Mouse (Mus musculus) liver, embryonic 12.5 days (tissue): ENCODE results near the gene Apol6. TPM values are rescaled to one million over a fixed set of nuclear protein-coding genes. Genes with fewer than 3 reads are reported as not detected.

Experiments
- ATAC-seq: fragments of 200-750 bp; cut with Nextera tagmentation; 2 replicates; pipeline ENCODE4 v1.8.0; 2017; ENCODE audit warnings: moderate number of reproducible peaks, mild to moderate bottlenecking, moderate library complexity
- H3K27ac ChIP-seq: fragments of 300-500 bp; sonication (generic); 2 replicates; pipeline ENCODE4 v1.5.1; 2016; ENCODE audit warnings: mild to moderate bottlenecking
- H3K27me3 ChIP-seq: fragments of 300-500 bp; sonication (generic); replicated peaks from 2 replicates; pipeline ENCODE4 v1.6.1; 2016; ENCODE audit warnings: mild to moderate bottlenecking, moderate library complexity
- H3K36me3 ChIP-seq: fragments of 300-500 bp; sonication (generic); 2 replicates; pipeline ENCODE4 v1.6.1; 2016; ENCODE audit warnings: mild to moderate bottlenecking, moderate library complexity
- H3K4me1 ChIP-seq: fragments of 300-500 bp; sonication (generic); 2 replicates; pipeline ENCODE4 v1.6.1; 2016
- H3K4me2 ChIP-seq: fragments of 300-500 bp; sonication (generic); 2 replicates; pipeline ENCODE4 v1.6.1; 2016; ENCODE audit warnings: mild to moderate bottlenecking, moderate library complexity
- H3K4me3 ChIP-seq: fragments of 300-500 bp; sonication (generic); 2 replicates; pipeline ENCODE4 v1.5.1; 2016; ENCODE audit warnings: mild to moderate bottlenecking, moderate library complexity
- H3K9ac ChIP-seq: fragments of 300-500 bp; sonication (generic); 2 replicates; pipeline ENCODE4 v1.6.1; 2016; ENCODE audit warnings: mild to moderate bottlenecking, moderate library complexity
- H3K9me3 ChIP-seq: fragments of 300-500 bp; sonication (generic); replicated peaks from 2 replicates; pipeline ENCODE4 v1.6.1; 2016; ENCODE audit warnings: mild to moderate bottlenecking, moderate library complexity
- WGBS: fragments of 180-500 bp; shearing (Covaris S2); methylation state at CpG from one replicate; pipeline ENCODE4 v1.1.7; 2016; ENCODE audit not compliant: insufficient replicate concordance; 5-methylcytosine and 5-hydroxymethylcytosine counted together
- polyA plus RNA-seq: library from polyadenylated mRNA; unstranded; fragments of >200 nt; fragmentation: Nextera tagmentation; extraction: Ambion mirVana; gene quantifications from 2 replicates; pipeline ENCODE4 v1.2.1, GENCODE M21; 2016

Apol6 gene
- polyA plus RNA-seq, 1 experiment from 2014 or later = 0.25 TPM

DNA sequence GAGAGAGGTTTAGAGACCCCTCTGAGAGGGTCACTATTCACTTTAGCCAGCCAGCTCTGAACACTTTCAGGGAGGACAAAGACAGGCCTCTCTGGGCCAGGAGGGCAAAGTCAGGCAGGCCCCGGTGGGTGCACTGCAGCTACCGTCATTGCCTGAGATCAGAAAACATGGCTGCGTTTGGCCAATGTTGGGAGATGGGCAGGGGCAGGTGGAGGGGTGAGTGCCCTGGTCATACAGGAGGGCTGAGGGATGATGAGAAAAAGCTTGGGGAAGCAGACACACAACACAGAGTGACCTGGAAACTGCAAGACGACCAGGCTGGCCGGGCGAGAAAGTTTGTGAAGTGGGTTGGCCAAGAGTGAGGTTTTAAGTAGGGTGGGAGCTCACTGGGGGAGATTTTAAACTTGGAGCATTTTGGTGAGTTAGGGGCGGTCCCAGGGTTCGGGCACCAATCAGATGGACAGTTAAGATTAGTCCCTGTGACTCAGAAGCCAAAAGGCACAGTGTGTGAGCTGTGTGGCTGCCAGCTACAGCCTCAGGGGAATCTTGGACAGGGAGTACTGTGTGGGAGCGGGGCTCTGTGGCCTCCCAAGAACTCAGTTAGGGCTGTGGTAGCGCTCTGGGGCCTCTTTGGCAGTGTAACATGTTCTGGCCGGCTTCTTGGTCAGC is 8.1 kb upstream of the Apol6 start:
- no peak overlapping the region for H3K4me2 ChIP-seq
- peaks cover 24% of the 10 kb centered on the region; the same call in 1 of the 2 replicates for H3K27me3 ChIP-seq
- peak overlapping the region; percentile 74 for H3K27ac ChIP-seq
- H3K9me3 ChIP-seq = no peaks in the 10 kb centered on the region
- no peak for ATAC-seq
- no peak overlapping the region for H3K4me3 ChIP-seq
- H3K36me3 ChIP-seq = no peaks in the 10 kb centered on the region
- H3K4me1 ChIP-seq = peaks cover 11% of the 10 kb centered on the region
- WGBS = 58% methylated on average over 11 of the region's 11 CpGs
- H3K9ac ChIP-seq = no peak overlapping the region

DNA sequence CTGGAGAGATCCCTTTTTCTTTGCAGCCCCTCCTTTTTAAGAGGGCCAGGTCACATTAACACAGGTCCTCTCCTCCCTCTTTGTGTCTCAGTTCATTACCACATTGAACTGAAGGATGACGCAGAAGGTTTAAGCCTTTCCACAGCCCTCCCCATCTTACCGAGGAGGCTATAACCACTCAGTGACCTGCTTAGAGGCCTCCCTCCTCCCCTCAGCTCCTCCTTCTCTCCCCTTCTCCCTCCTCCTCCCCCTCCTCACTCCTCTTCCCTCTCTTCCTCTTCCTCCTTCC is 7.6 kb upstream of the Apol6 start:
- Histone ChIP-seq H3K4me2 (no peak overlapping the region), H3K9me3 (no peaks in the 10 kb centered on the region), H3K4me1 (peaks cover 11% of the 10 kb centered on the region), H3K36me3 (no peaks in the 10 kb centered on the region), H3K4me3 (no peak overlapping the region), H3K27ac (peak overlapping the region; percentile 74), H3K9ac (no peak overlapping the region), H3K27me3 (peaks cover 24% of the 10 kb centered on the region; the same call in 1 of the 2 replicates)
- 41% methylated on average over 2 of the region's 2 CpGs for WGBS
- no peak for ATAC-seq

DNA sequence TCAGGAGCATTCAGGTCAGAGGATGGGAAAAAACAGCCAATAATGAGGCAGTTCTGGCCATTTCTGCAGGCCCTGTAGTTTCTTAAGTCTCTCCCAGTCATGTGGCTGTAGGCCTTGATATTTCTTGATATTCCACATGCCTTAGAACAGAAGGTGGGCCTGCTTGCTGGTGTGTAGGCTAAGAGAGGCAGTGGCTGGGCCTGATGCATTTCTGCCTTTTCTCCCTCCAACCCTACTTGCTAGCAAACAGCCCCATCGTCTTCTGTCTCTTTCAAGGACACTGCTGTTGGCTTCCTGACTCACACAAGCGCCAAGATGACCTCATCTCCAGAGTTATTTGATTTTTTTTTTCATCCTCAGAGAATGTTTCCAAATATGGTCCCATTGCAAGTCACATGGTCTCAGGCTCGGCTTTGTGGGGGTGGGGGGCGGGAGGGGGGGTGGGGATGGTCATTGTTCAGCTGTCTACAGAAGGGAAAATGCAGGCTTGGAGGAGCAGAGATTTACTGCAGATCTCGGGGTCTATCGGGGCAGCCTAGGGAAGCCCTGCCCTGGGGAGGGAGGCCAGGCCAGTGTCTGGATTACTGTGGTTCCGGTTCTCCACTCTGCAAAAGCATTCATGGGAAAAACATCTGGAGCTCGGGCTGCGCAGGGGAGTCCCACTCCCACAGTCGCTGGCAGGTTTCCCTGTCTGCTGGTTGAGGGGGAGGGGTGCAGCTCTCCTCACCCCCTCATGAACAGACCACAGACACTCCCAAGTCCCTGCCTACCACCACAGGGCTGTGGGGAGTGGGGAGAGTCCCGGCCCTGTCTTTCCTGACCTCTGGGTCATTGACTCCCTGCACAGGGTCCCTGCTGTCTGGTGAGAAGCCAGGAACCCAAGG is 7.0 kb upstream of the Apol6 start:
- H3K9me3 ChIP-seq = no peaks in the 10 kb centered on the region
- ATAC-seq = 0 out of 2 replicates have a peak, but pooled peaks have one; percentile 27
- H3K27ac ChIP-seq = peak overlapping the region; percentile 74
- H3K36me3 ChIP-seq = no peaks in the 10 kb centered on the region
- H3K9ac ChIP-seq = no peak overlapping the region
- 31% methylated on average over 11 of the region's 11 CpGs for WGBS
- H3K27me3 ChIP-seq = peaks cover 18% of the 10 kb centered on the region; the same call in 1 of the 2 replicates
- no peak overlapping the region for H3K4me3 ChIP-seq
- peaks cover 11% of the 10 kb centered on the region for H3K4me1 ChIP-seq
- no peak overlapping the region for H3K4me2 ChIP-seq

DNA sequence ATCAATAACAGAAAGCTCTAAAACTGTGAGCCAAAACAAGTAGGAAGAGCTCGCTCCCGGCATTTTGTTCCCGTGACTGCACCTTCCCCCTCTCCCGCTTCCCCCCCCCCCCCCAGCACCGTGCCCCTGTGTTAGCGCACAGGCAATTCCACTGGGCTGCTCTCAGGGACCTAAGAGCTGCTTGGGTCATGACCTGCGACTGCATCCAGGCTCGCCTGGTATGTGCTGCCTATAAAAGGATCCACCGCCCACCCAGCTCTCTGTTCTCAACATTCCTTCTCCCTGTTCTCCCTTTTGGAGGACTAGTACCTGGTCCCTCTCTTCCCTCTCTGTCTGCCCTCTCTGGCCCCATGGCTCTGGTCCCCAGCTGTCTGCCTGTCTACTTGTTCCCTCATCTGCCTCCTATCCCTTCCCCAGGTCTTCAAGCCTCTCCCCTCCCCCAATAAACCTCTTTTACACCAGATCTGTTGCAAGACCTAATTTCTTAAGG is 5.3 kb upstream of the Apol6 start:
- Histone ChIP-seq H3K27ac (no peak overlapping the region), H3K36me3 (no peaks in the 10 kb centered on the region), H3K9me3 (no peaks in the 10 kb centered on the region), H3K4me1 (peaks cover 11% of the 10 kb centered on the region), H3K27me3 (peaks cover 21% of the 10 kb centered on the region; the same call in 1 of the 2 replicates), H3K9ac (no peak overlapping the region), H3K4me3 (no peak overlapping the region), H3K4me2 (no peak overlapping the region)
- no peak for ATAC-seq
- WGBS = 70% methylated on average over 8 of the region's 9 CpGs

DNA sequence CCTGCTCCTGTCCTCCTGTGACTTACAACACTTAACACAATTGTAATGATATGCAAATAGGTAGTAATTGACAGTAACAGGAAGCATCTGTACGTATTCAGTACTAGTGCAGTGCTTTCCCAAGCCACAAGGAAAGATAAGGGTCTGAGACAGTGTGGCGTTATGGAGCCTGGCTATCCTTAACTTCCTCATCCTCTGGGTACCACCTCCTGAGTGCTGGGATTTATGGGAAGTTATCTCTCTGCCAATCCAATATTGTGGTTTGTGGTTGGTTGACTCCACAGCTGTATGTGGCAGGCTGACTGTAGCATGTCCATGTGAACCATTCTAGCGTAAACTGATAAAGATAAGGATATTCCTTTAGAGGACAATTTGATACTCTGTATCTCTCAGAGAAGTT is 3.7 kb upstream of the Apol6 start:
- no peak overlapping the region for H3K27ac ChIP-seq

DNA sequence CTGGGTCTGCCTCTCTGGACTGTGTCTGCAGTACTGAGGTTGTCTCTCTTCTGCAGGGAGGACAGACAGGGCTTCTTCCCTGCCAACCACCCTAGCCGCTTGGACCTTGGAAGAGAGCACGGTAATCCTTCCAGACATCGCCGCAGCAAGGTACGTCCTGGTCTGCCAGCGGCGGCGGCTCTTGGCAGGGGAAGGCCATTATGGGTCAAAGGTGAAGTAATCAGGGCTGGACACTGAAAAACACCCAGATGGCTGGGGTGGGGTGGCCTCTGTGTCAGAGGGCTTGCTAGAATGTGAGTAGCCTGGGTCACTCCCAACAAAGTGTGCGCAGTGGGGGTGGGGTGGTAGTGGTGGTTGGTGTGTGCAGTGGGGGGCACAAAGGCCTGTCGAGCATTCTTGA is 1.1 kb downstream of the Apol6 start:
- H3K9ac ChIP-seq = no peak overlapping the region
- ATAC-seq = no peak

More for the DNA sequence above, 3.7 kb upstream of the Apol6 start:
- Histone ChIP-seq H3K4me3 (no peak overlapping the region), H3K27me3 (peaks cover 27% of the 10 kb centered on the region), H3K36me3 (no peaks in the 10 kb centered on the region), H3K4me1 (peaks cover 10% of the 10 kb centered on the region), H3K9me3 (no peaks in the 10 kb centered on the region), H3K9ac (no peak overlapping the region), H3K4me2 (no peak overlapping the region)
- no peak for ATAC-seq
- 20% methylated on average over 3 of the region's 3 CpGs for WGBS

DNA sequence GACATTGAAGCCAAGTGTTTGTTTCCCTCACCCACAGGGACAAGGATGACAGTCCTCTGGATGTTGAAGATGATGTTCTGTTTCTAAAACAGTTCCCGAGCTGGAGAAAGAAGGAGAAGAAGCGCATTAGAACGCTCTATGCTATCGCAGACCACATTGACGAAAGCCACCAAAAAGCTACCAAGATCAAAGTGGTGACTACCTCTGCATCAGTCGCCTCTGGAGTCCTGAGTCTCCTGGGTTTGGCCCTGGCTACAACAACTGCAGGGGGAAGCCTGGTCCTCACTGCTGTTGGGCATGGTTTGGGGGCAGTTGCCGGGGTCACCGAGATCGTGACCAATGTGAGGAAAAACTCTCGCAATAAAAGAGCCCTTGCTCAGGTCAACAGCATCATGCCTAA is 6.0 kb downstream of the Apol6 start, which contains the start of gene Mb:
Mb (minus strand) TSS at position 101 of the 400 bp plus-strand sequence.
- no peak within 1 kb of the TSS for H3K4me3 ChIP-seq
- H3K4me1 ChIP-seq = peaks cover 14% of the 10 kb centered on the region
- H3K27me3 ChIP-seq = peaks cover 57% of the 10 kb centered on the region
- ATAC-seq = no peak
- H3K27ac ChIP-seq = no peak within 1 kb of the TSS
- 73% methylated on average over 10 of the region's 10 CpGs for WGBS
- H3K4me2 ChIP-seq = no peak within 1 kb of the TSS
- no peaks in the 10 kb centered on the region for H3K36me3 ChIP-seq
- H3K9me3 ChIP-seq = no peaks in the 10 kb centered on the region
- no peak within 1 kb of the TSS for H3K9ac ChIP-seq

More for the DNA sequence above, 1.1 kb downstream of the Apol6 start:
- H3K4me3 ChIP-seq = no peak overlapping the region
- peaks cover 50% of the 10 kb centered on the region for H3K27me3 ChIP-seq
- H3K36me3 ChIP-seq = no peaks in the 10 kb centered on the region
- H3K27ac ChIP-seq = no peak overlapping the region
- WGBS = 77% methylated on average over 10 of the region's 10 CpGs
- no peak overlapping the region for H3K4me2 ChIP-seq
- H3K9me3 ChIP-seq = no peaks in the 10 kb centered on the region
- no peaks in the 10 kb centered on the region for H3K4me1 ChIP-seq

DNA sequence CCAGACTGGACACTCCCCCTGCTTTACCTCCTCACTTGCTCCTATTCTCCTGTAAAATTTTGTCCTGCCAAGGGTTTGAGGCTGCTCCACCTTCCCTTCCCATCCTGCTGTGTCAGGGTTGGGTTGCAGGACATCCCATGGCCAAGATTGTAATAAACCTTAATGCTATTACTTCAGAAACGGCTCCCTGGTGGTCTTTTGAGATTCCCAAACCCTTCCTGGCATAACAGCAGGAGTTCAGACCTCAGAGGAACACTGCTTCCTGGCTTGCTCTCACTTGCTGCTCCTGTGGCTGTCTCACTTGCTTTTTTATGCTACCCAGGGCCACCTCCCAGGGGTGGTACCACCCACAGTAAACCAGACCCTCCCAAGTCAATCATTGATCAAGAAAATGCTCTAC is 7.6 kb downstream of the Apol6 start:
- Histone ChIP-seq H3K4me2 (no peak overlapping the region), H3K27ac (peak overlapping the region; percentile 70; the same call in 1 of the 2 replicates), H3K36me3 (no peaks in the 10 kb centered on the region), H3K9me3 (no peaks in the 10 kb centered on the region), H3K9ac (no peak overlapping the region), H3K4me3 (no peak overlapping the region), H3K4me1 (peaks cover 21% of the 10 kb centered on the region), H3K27me3 (peaks cover 53% of the 10 kb centered on the region)
- ATAC-seq = no peak
- WGBS = 33% methylated on average over 1 of the region's 1 CpGs

DNA sequence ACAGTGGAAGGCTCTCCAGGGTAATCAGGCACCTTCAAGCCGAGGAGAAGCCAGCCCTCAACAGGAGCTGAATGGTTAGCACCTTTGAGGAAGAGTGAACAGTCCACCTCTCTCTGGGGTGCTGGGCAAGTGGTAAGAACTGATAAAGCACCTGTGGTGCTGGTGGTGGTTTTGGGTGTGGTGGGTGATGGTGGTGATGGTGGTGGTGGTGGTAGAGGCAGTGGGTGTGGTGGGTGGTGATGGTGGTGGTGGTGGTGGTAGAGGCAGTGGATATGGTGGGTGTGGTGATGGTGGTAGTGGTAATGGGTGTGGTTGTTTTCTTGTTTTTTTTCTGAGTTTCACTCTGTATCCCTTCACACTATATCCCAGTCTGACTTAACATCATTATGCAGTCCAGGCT is 8.5 kb downstream of the Apol6 start:
- peak; percentile 86 for ATAC-seq
- Histone ChIP-seq H3K4me3 (no peak overlapping the region), H3K4me1 (peaks cover 25% of the 10 kb centered on the region), H3K9me3 (no peaks in the 10 kb centered on the region), H3K9ac (no peak overlapping the region), H3K27me3 (peaks cover 51% of the 10 kb centered on the region), H3K36me3 (no peaks in the 10 kb centered on the region), H3K4me2 (no peak overlapping the region), H3K27ac (peak overlapping the region; percentile 70)
- WGBS = 31% methylated on average over 1 of the region's 1 CpGs

DNA sequence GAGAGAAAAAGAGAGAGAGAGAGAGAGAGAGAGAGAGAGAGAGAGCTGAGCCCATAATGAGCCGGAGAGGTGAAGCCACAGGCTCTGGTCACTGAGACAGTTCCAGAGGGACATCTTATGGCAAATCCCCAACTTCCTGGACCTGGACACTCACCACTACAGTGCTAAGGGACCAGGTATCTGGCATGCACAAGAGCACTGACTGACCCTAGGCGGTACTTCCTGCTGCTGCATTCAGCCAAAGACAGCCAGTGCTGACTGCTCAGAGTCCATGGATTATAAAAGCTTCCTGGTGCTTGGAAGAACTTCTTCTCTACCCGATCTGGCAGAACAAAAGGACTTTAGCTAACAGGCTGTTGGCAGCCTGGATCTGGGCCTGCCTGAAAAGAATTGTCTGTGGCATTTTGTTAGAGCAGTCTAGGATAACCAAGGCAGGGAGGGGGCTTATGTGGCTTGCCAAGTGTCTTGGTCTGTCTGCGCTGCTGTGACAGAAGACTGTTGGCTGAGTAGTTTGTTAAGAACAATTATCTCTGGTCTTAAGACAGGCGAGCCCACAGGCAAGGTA is 10.2 kb downstream of the Apol6 start:
- H3K4me1 ChIP-seq = peaks cover 25% of the 10 kb centered on the region
- no peak overlapping the region for H3K9ac ChIP-seq
- no peak for ATAC-seq
- no peaks in the 10 kb centered on the region for H3K9me3 ChIP-seq
- no peak overlapping the region for H3K4me2 ChIP-seq
- no peak overlapping the region for H3K27ac ChIP-seq
- WGBS = 55% methylated on average over 5 of the region's 5 CpGs
- peaks cover 37% of the 10 kb centered on the region for H3K27me3 ChIP-seq
- H3K4me3 ChIP-seq = no peak overlapping the region
- no peaks in the 10 kb centered on the region for H3K36me3 ChIP-seq

DNA sequence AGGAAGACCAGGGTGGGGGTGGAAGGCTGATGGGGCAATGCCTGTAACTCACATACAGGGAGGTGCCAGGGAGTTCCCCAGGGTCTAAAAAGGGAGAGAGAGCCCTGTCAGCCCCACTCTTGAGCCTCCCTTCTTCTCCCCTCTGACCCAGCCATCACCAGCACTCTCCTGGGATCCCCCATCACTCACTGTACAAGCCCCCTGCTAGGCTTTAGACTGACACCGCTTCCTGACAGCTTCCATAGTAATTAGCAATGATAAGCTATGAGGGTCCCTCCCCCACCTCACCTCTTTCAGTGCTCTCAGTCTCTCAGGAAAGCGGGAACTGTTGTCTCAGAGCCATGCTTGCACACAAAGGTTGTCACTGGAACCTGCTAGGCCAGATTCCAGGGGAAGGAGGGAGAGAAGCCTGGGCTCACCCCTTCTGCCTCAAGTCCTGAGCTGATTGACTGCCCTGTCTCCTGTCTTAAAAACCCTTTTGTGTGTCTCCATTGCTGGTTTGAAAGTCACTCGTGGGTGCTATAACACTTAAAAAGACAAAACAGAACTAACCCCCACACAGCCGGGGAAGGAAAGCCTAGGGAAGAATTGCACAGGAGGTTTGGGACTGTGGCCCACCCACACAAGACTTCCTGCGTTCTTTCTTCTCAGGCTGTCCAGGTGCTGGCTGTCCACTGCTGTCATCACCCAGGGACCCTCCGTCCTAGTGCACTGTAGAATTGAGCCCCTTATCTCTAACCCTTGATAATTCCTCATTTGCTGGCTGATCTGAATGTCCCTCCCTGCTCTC is 11.7 kb downstream of the Apol6 start:
- no peak for ATAC-seq
- H3K9me3 ChIP-seq = no peaks in the 10 kb centered on the region
- peaks cover 24% of the 10 kb centered on the region for H3K27me3 ChIP-seq
- H3K4me2 ChIP-seq = no peak overlapping the region
- no peaks in the 10 kb centered on the region for H3K36me3 ChIP-seq
- 35% methylated on average over 6 of the region's 6 CpGs for WGBS
- H3K27ac ChIP-seq = no peak overlapping the region
- no peak overlapping the region for H3K4me3 ChIP-seq
- H3K4me1 ChIP-seq = peaks cover 25% of the 10 kb centered on the region
- no peak overlapping the region for H3K9ac ChIP-seq
